Mouse (Mus musculus): ENCODE results near the gene Samd4b. TPM values are rescaled to one million over a fixed set of nuclear protein-coding genes. Genes with fewer than 3 reads are reported as not detected.
A peak's percentile ranks its signal among the peaks of the same experiment; 100 is the strongest.
"Not testable (repeated sequence)": the region's sequence is repeated elsewhere in the genome, so short reads cannot be mapped to it uniquely, and the experiment has no call there.

Gene Samd4b
- total RNA-seq, 2 experiments from 2014 or later = 13.8 to 15.2 TPM

- DNase-seq (ENCODE audit: low spot score) = peak; percentile 77
Observed at GRCm38 (mm10) chr7:28410841-28411475, 187.0 kb downstream of the Samd4b start.

- DNase-seq (ENCODE audit: low spot score) = no peak
Observed at GRCm38 (mm10) chr7:28401942-28402341, 196.0 kb downstream of the Samd4b start.

- no peak for DNase-seq (ENCODE audit: low spot score)
Observed at GRCm38 (mm10) chr7:28401030-28401429, 196.9 kb downstream of the Samd4b start.

- no peak for DNase-seq (ENCODE audit: low spot score)
Observed at GRCm38 (mm10) chr7:28398696-28399340, 199.1 kb downstream of the Samd4b start.

- peak; percentile 27 for DNase-seq (ENCODE audit: low spot score)
Observed at GRCm38 (mm10) chr7:28398000-28398399, 199.9 kb downstream of the Samd4b start.

- DNase-seq (ENCODE audit: low spot score) = no peak
Observed at GRCm38 (mm10) chr7:28395425-28395824, 202.5 kb downstream of the Samd4b start.

- no peak for DNase-seq (ENCODE audit: low spot score)
Observed at GRCm38 (mm10) chr7:28393272-28393951, 204.5 kb downstream of the Samd4b start.

- peak; percentile 99 for DNase-seq (ENCODE audit: low spot score)
Observed at GRCm38 (mm10) chr7:28392429-28393271, 205.3 kb downstream of the Samd4b start, which contains the start of the genes Med29 and Paf1. Gene Med29 (minus strand): TSS chr7:28392708. Gene Paf1 (plus strand): TSS chr7:28392951.

- no peak for DNase-seq (ENCODE audit: low spot score)
Observed at GRCm38 (mm10) chr7:28390331-28390730, 207.6 kb downstream of the Samd4b start.

GRCm38 (mm10) chr7:28387384-28387783, 210.6 kb downstream of the Samd4b start:
- not testable (repeated sequence) for DNase-seq (ENCODE audit: low spot score)

- DNase-seq (ENCODE audit: low spot score) = not testable (repeated sequence)
Observed at GRCm38 (mm10) chr7:28386877-28387276, 211.1 kb downstream of the Samd4b start.

- peak; percentile 87 for DNase-seq (ENCODE audit: low spot score)
Observed at GRCm38 (mm10) chr7:28386462-28386861, 211.5 kb downstream of the Samd4b start.

- peak; percentile 45 for DNase-seq (ENCODE audit: low spot score)
Observed at GRCm38 (mm10) chr7:28386007-28386406, 211.9 kb downstream of the Samd4b start.

- no peak for DNase-seq (ENCODE audit: low spot score)
Observed at GRCm38 (mm10) chr7:28385196-28385595, 212.7 kb downstream of the Samd4b start.

- DNase-seq (ENCODE audit: low spot score) = no peak
Observed at GRCm38 (mm10) chr7:28384162-28384561, 213.8 kb downstream of the Samd4b start.

- no peak for DNase-seq (ENCODE audit: low spot score)
Observed at GRCm38 (mm10) chr7:28383606-28384005, 214.3 kb downstream of the Samd4b start.

- peak; percentile 47 for DNase-seq (ENCODE audit: low spot score)
Observed at GRCm38 (mm10) chr7:28382981-28383396, 215.0 kb downstream of the Samd4b start.

GRCm38 (mm10) chr7:28382347-28382951, 215.5 kb downstream of the Samd4b start:
- peak; percentile 32 for DNase-seq (ENCODE audit: low spot score)

GRCm38 (mm10) chr7:28381938-28382337, 216.0 kb downstream of the Samd4b start:
- peak; percentile 86 for DNase-seq (ENCODE audit: low spot score)

- DNase-seq (ENCODE audit: low spot score) = peak; percentile 90
Observed at GRCm38 (mm10) chr7:28381017-28381790, 216.7 kb downstream of the Samd4b start.
